Mouse (Mus musculus) frontal cortex, adult (tissue): ENCODE results near the gene Rgmb.

Source experiments
- ATAC-seq: cut with Nextera tagmentation; 2 replicates; pipeline ENCODE4 v1.9.2; 2017; ENCODE audit warnings: mild to moderate bottlenecking, moderate library complexity, mixed read lengths; ENCODE audit not compliant: low TSS enrichment

Gene Rgmb

DNA sequence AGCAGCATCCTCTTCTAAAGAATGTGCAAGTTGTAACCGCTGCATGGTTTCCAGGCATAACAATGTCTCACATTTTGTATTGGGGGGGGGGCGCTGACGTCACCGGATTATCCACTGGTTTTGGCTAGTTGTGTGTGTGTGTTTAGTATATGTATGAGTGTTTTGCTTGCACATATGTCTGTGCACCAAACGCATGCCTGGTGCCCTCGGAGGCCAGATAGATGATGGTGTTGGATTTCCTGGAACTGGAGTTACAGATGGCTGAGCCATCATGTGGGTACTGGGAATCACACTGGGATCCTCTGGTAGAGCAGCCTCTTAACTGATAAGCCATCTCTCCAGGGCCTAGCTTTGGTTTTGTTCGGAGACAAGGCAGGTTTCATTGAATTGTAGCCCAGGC, 8.5 kb downstream of the Rgmb start:
- ATAC-seq = no peak

DNA sequence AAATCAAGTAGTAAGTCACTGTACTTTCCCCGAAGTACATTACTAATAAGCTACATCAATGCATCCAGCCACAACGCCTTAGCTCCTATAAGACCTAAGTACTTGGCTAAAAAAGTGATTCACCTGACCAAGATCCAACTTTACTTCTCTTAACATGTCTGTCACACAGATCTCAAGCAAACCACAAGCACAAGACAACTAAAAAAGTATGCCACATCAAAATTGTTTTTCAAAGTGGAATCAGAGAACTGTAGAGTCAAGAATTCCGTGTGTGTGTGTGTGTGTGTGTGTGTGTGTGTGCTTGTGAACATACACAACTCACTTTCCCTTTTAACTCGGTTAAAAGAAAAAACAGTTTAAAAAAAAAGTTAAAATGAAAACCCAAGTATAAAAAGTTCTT, 9.1 kb downstream of the Rgmb start:
- no peak for ATAC-seq

DNA sequence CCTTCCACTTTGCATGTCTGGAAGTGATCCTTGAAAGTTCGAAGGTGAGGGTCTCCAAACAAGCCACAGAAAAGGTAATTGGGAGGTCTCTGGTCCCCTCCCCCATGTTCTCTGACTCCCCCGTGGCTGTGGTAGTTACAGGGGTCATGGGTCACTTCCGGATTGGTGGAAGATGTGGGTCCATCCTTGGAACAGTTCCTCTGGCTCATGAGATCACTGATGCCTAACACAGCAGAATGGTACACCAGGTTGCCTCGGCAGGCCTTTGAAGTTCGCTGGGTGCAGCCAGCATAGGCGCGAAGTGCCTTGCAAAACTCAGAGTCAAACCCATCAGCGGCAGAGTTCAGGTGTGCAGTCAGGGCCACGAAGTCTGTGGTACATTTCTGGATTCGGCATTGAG, 10.1 kb downstream of the Rgmb start:
- ATAC-seq = no peak

DNA sequence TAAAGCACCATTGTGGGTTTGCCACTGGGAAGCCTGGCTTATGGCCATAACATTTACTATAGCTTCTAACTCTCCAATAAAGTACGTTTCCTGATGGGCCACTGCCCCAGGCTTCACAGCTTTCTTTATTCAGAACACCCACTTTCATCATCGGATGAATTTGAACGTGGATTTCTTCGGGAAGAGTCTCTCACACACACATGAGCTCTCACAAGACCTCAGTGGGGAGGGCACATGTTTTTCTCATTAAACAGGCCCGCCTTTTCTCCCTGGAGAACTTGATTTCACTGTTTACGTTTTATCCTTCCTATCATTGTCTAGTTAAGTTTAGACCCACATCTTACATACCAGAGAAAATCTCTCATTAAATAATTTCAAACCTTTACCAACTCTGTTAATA, 10.7 kb downstream of the Rgmb start:
- no peak for ATAC-seq

DNA sequence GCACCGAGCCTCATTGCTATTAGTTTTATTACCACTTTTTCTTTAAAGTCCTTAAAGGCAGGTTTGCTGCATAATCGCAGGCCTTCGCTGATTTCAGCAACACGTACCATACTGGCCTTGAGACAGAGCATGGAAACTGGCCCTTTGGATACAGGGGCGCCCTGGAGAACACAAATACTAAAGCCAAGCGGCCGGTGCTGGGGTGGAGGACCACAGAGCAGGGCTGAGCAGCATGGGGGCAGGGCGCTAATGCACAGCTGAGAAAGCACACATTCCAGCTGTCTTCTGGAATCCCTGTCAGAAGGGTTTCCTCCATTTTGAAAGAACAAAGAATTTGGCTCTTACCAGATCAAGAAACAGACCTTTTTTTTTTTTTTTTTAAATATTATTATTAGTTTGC, 12.5 kb downstream of the Rgmb start:
- no peak for ATAC-seq

DNA sequence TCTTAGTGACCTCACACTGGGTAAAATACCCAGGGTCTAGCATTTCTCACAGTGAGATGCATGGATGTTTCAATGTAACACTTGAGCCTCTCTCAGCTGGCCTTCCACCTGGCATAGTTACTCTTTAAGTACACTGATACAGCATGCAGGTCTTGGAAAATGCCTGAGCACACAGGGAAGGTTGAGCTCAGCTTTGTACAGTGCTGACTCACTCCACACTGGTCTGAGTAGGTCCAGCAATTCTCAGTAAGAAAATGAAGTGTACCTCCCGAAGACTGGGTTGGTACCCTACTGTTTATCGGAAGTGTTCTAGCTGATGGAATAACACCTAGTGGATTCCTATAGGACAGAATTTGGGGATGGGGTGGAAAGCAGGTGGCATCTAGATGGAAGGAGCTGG, 13.2 kb downstream of the Rgmb start:
- no peak for ATAC-seq

DNA sequence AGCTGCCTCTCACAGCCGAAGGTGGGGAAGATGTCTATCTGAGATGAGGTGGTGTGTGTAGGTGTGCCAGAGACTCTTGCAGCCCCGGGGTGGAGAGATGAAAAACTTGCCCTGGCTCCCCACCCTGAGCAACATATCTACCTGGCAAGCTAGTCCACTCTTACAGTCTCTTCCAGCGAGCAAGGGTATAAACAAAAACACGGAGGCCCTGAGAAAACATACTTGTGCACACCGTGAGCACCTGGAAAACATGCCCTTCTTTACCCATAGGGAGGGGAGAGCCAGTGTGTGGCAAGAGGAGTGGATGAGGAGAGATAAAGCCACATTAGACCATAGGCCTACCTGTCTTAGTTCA, 13.8 kb downstream of the Rgmb start:
- no peak for ATAC-seq

DNA sequence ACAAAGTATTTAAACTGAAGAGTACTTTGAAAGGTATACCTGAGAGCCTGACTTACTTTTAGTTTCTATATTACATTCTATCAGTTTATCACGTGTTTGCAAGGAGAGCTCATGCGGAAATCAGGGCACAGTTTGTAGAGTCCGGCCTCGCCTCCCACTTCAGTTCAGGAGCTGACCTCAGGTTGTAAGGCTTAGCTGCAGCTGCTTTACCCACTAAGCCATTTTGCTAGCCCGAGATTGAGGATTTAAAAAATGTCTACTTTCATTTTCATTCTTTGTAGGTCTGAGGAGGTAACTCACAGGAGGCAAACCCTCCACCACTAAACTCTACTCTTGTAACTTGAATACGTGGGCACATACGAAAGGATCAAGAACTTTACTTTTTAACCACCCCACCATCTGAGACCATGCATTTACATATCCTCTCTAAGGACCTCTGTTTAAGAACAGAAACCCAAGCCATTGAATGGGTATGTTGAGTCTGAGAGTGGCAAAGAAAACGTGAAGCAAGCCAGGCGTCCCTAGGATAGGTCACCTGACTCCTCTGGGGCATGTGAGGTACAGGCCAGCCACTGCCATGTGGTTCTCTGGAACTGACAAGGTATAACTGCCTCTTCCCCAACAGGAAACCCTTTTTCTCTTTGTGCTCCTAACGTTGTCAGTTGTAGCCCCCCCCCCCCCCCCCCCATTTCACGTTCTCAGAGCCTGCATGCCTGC, 14.3 kb downstream of the Rgmb start:
- no peak for ATAC-seq

DNA sequence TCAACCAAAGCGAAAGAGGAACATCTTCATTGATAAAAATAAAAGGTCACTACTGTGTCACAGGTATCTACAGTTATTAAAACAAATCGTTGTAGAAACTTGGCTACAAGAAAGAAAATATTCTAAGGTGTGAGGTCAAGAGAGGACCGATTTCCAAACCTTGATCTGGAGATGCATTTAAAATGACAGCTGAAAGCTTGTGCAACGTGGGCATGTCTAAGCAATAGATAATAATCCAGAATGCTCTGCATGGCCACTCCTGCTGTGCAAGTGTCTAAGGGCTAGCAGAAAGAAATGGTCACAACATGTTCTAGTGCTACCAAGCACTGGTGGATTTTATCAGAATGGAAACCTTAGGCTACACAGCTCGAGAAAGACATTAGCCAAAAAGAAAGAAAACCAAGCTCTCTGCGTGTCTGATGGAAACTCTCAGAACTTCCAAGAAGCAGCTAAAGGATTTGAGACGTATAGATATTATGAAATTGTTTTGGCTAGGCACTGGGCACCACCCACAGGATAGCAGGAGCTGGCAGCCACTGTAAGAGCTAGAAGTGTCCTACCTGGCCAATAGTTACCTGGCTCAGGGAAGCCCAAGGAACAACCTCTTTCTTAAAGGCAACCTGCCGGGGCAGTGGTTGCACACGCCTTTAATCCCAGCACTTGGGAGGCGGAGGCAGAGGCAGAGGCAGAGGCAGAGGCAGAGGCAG, 15.4 kb downstream of the Rgmb start:
- ATAC-seq = no peak

DNA sequence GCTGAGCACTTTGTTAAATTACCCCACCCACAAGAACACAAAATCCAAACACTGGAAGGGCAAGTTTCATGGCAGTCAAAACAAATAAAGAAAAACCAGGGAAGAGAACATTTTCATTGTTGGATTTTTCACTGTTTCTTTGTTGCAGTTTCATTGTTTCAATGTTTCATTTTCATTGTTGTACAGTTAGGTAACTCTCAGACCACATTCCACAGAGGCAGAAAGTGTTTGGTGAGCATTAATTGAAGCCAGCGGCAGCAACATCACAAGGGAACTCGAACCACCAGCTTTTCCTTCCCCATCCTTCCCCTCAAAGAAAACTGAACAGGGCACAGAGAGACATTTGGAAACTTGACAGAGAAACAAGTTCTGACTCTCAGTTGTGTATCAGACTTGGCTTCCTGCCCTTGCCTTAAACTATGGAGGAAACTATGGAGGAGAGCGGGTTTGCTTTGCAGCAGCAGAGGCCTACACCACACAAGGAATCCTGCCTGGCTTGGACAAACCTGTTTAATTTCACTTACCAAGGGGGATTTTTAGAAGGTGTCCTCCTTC, 17.1 kb downstream of the Rgmb start:
- no peak; the same call in 1 of the 2 replicates for ATAC-seq

DNA sequence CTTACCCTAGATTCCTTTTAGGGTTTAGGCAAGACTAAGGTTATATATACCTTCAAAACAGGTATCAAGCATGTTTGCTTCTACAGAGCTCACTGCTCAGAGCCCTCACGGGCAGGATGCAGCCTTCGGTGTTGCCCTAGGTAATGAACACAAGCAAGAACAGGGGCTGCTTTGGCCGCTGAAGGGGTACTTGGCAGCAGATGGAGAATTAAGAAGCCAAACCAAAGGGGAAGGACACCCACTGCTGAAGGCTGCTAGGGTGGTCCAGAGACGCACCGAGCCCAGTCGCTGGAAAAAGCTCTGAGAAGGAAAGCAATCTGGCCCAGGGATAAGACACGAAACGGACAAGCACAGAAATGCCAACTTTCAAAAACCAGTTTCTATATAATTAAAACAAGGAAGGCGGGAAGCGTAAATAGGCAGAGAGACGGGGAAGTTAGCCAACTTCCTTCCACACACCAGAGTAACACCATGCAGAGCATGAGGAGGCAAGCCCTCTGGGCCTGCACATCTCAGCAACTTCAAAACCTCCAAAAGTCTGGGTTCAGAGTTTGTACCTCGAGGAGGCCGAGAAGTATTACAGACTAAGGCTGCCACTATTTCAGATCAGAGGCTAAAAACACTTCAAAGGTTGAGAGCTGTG, 18.6 kb downstream of the Rgmb start:
- 0 out of 2 replicates have a peak, but pooled peaks have one; percentile 24 for ATAC-seq

- ATAC-seq = no peak
Observed at GRCm38 (mm10) chr17:15809949-15810348, 20.9 kb downstream of the Rgmb start.

GRCm38 (mm10) chr17:15808468-15809374, 22.1 kb downstream of the Rgmb start:
- ATAC-seq = no peak

- no peak for ATAC-seq
Observed at GRCm38 (mm10) chr17:15808015-15808414, 22.8 kb downstream of the Rgmb start.

GRCm38 (mm10) chr17:15807295-15807984, 23.4 kb downstream of the Rgmb start:
- ATAC-seq = no peak

GRCm38 (mm10) chr17:15804008-15804812, 26.6 kb downstream of the Rgmb start:
- 0 out of 2 replicates have a peak, but pooled peaks have one; percentile 38 for ATAC-seq

- no peak for ATAC-seq
Observed at GRCm38 (mm10) chr17:15799195-15799793, 31.5 kb downstream of the Rgmb start.

DNA sequence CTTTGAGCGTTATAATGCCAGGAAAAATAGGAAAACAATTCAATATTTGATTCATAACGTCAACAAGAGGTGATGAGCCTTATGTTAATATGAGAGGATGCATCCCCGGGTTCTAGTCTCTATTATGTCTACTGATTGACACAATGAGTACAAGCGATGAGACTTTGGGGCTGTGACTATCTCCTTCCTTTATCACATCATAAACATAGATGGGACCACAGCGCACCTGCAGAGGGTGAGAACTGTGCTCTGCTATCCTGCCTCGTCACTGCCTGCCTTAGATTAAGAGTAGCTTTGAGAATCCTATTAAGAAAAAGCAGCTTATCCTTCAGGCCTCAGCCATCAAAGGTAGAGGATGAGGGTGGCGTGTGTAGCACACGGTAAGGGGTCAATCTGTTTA, 40.1 kb downstream of the Rgmb start:
- ATAC-seq = no peak

DNA sequence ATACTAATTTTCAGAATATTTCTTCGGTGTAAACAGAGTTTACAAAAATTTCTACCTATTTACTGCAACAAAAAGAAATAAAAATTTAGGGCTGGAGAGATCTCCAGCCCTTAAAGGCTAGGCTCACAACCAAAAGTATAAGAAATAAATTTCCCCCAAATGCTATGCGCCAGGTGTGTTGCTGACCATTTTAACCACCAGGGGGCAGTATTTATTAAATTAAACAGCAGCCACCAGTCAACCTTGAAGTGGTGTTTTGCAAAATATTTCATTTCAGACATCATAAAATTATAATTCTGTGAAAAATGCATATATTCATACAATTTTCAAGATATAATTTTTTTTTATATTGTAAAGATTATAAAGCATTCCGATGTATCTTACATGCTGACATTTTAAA, 43.8 kb downstream of the Rgmb start:
- ATAC-seq = no peak

DNA sequence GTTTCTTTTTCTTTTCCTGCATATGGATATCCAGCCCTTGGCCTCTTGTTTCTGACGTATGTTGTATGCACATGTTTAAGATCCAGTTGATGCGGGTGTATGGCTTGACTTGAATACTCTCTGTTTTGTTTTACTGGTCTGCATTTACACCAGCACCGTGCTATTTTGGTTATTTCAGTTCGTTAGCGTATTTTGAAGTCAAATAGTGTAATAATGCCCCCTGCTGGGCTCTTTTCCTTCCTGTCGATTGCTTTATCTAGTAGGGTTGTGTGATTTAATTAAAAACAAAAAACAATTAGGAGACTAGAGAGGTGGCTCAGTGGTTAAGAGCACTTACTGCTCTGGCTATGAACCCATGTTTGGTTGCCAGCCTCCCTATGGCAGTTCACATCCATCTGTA, 52.9 kb downstream of the Rgmb start:
- ATAC-seq = peak; percentile 50; the same call in 1 of the 2 replicates
